Mouse (Mus musculus): ENCODE measurements at regions not wholly inside any gene's neighbourhood (a gene's known extent, or its start where the extent isn't known, plus 50 kb on each side); places are given as distances from the start of the nearest gene placed in this dataset.

DNA sequence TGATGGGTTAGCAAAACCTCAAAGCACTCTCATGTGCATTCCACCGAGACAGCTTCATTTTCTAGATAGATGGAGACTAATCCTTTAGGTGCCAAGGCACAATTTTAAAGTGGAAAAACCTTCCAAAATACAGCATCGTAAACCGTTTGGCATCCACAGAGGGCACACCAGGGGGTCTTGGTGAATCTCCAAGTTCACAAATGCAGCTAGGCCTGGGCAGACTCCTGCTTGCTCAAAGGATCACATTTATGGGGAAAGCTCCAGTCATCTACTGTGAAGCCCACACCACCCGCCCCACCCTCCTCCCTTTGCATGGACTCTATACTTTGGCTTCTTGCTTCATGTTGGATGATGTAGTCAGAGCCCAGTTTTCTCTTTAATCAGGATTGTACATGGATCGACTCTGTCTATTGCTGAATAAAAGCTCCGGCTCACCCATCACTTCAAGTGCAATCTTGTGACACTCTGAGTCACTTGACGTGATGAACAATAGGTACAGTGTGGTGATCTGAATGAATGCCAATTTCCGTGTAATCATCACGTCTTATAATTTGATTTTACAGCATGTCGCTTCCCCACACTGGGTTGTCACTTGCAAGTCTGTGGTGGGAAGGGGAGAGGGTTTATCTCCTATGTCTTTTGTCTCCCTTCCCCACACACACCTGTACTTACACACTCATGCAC lies 129.2 kb upstream of the Pkdcc start:
- H3K4me3 ChIP-seq (ENCODE audit: insufficient read depth, poor library complexity, severe bottlenecking), result no peak overlapping the region
- H3K27me3 ChIP-seq (ENCODE audit: control insufficient read depth, insufficient read depth, insufficient read length), result no peaks in the 10 kb centered on the region
- H3K79me2 ChIP-seq (ENCODE audit: control insufficient read depth, insufficient read depth), result no peaks in the 10 kb centered on the region
- no peaks in the 10 kb centered on the region for H3K79me3 ChIP-seq (ENCODE audit: low read depth)
- no peak overlapping the region for H3ac ChIP-seq (ENCODE audit: control insufficient read depth, insufficient read length, low read depth)
- TF ChIP-seq CEBPB (IDR thresholded peaks at IDR 0.05; ENCODE audit: low read depth) (no peak), MAX (IDR thresholded peaks at IDR 0.05) (no peak), MYOG (IDR thresholded peaks at IDR 0.05; ENCODE audit: control insufficient read depth, extremely low read depth, insufficient read length) (no peak), CTCF (IDR thresholded peaks at IDR 0.05; ENCODE audit: control insufficient read depth, insufficient read depth, insufficient read length) (no peak), MYOD1 (IDR thresholded peaks at IDR 0.05; ENCODE audit: control insufficient read depth, insufficient read length, low read depth) (no peak), FOSL1 (IDR thresholded peaks at IDR 0.05; ENCODE audit: insufficient read depth, low read length, poor library complexity, severe bottlenecking) (no peak), USF1 (IDR thresholded peaks at IDR 0.05; ENCODE audit: low read depth) (no peak)
- no peaks in the 10 kb centered on the region for H3K36me3 ChIP-seq (ENCODE audit: control insufficient read depth, insufficient read depth)

DNA sequence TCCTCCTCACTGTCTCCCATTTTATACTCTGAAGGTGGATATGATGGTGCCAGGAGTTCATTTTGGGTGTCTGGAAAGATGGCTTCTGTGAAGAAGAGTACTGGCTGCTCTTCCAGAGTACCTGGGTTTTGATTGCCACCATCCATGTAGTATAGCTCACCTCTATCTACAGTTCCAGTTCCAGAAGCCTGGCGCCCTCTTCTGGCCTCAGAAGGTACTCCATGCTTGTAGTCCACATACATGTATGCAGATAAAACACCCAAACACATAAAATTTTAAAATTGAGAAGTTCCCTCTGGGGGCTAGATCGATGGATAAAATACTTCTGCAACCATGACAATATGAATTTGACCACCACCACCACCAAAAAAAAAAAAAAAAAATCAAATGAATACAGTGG lies 128.4 kb upstream of the Pkdcc start:
- H3K79me3 ChIP-seq (ENCODE audit: low read depth), result no peaks in the 10 kb centered on the region
- H3K36me3 ChIP-seq (ENCODE audit: control insufficient read depth, insufficient read depth), result no peaks in the 10 kb centered on the region
- no peak overlapping the region for H3ac ChIP-seq (ENCODE audit: control insufficient read depth, insufficient read length, low read depth)
- TF ChIP-seq USF1 (IDR thresholded peaks at IDR 0.05; ENCODE audit: low read depth) (no peak), CTCF (IDR thresholded peaks at IDR 0.05; ENCODE audit: control insufficient read depth, insufficient read depth, insufficient read length) (no peak), MAX (IDR thresholded peaks at IDR 0.05) (no peak), FOSL1 (IDR thresholded peaks at IDR 0.05; ENCODE audit: insufficient read depth, low read length, poor library complexity, severe bottlenecking) (no peak), MYOG (IDR thresholded peaks at IDR 0.05; ENCODE audit: control insufficient read depth, extremely low read depth, insufficient read length) (no peak), CEBPB (IDR thresholded peaks at IDR 0.05; ENCODE audit: low read depth) (no peak), MYOD1 (IDR thresholded peaks at IDR 0.05; ENCODE audit: control insufficient read depth, insufficient read length, low read depth) (no peak)
- H3K27me3 ChIP-seq (ENCODE audit: control insufficient read depth, insufficient read depth, insufficient read length), result no peaks in the 10 kb centered on the region
- H3K4me3 ChIP-seq (ENCODE audit: insufficient read depth, poor library complexity, severe bottlenecking), result no peak overlapping the region
- no peaks in the 10 kb centered on the region for H3K79me2 ChIP-seq (ENCODE audit: control insufficient read depth, insufficient read depth)

DNA sequence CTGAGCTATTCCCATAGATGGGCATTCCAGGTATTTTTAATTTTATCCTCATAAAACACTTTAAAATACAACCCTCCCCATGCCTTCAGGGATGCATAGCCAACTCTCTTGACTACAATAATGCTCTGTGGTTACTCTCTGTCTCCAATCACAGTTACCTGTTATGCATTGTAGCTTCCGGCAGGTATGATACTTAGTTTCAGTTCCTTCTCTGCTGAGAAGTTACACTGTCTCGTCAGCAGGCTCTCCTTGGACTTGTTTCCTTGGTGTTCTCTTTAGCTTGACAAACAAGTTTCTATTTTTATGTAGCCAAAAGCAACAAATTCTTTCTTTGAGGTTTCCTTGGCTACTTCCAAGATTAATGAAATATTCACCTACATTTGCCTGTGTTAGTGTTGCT lies 126.6 kb upstream of the Pkdcc start:
- H3K79me2 ChIP-seq (ENCODE audit: control insufficient read depth, insufficient read depth), result no peaks in the 10 kb centered on the region
- H3ac ChIP-seq (ENCODE audit: control insufficient read depth, insufficient read length, low read depth), result no peak overlapping the region
- H3K4me3 ChIP-seq (ENCODE audit: insufficient read depth, poor library complexity, severe bottlenecking), result no peak overlapping the region
- no peaks in the 10 kb centered on the region for H3K36me3 ChIP-seq (ENCODE audit: control insufficient read depth, insufficient read depth)
- no peak for TF ChIP-seq MAX (IDR thresholded peaks at IDR 0.05)
- no peak for TF ChIP-seq MYOG (IDR thresholded peaks at IDR 0.05; ENCODE audit: control insufficient read depth, extremely low read depth, insufficient read length)
- TF ChIP-seq USF1 (IDR thresholded peaks at IDR 0.05; ENCODE audit: low read depth), result no peak
- TF ChIP-seq MYOD1 (IDR thresholded peaks at IDR 0.05; ENCODE audit: control insufficient read depth, insufficient read length, low read depth), result no peak
- TF ChIP-seq CEBPB (IDR thresholded peaks at IDR 0.05; ENCODE audit: low read depth), result no peak
- TF ChIP-seq CTCF (IDR thresholded peaks at IDR 0.05; ENCODE audit: control insufficient read depth, insufficient read depth, insufficient read length), result no peak
- no peak for TF ChIP-seq FOSL1 (IDR thresholded peaks at IDR 0.05; ENCODE audit: insufficient read depth, low read length, poor library complexity, severe bottlenecking)
- no peaks in the 10 kb centered on the region for H3K79me3 ChIP-seq (ENCODE audit: low read depth)
- H3K27me3 ChIP-seq (ENCODE audit: control insufficient read depth, insufficient read depth, insufficient read length), result no peaks in the 10 kb centered on the region

DNA sequence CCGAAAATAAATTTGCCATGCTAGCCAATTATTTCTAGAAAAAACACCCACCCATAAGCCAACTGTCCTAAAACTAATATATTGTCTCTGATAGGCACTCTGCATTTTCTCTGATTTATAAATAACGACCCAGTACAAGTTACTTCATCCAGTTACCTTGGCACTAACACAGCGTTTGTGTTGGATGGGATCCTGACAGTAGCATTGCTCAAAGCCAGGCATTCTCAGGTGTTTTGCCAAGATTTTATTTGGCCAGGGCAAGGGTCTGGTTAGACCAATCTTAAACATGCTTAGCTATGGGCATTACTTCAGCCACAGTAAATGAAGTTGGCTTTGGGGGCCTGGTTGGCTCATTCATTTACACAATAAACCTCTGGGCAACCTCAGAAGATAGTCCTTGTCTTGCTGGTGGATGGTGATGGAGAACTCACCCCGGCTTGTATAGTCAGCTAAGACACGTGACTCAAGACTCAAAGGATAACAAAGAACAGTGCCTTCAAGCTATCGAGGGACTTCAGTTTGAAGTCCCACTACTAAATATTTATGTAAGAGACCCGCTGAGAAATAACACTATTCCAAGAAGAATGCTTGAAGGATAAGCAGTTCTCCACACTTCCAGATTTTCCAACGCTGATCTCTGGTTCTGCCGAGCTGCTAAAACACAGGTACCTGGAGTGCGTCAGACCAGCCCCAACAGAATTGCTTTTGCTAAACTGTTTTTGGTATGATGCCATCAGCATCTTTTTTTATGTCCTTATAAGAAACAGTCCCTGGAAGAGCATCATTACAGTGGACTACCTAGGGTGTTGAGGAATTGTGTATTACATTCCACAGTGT lies 125.0 kb upstream of the Pkdcc start:
- Histone ChIP-seq H3K36me3 (ENCODE audit: control insufficient read depth, insufficient read depth) (no peaks in the 10 kb centered on the region), H3K79me3 (ENCODE audit: low read depth) (no peaks in the 10 kb centered on the region), H3K4me3 (ENCODE audit: insufficient read depth, poor library complexity, severe bottlenecking) (no peak overlapping the region), H3K27me3 (ENCODE audit: control insufficient read depth, insufficient read depth, insufficient read length) (no peaks in the 10 kb centered on the region), H3K79me2 (ENCODE audit: control insufficient read depth, insufficient read depth) (no peaks in the 10 kb centered on the region), H3ac (ENCODE audit: control insufficient read depth, insufficient read length, low read depth) (no peak overlapping the region)
- TF ChIP-seq USF1 (IDR thresholded peaks at IDR 0.05; ENCODE audit: low read depth) (no peak), CTCF (IDR thresholded peaks at IDR 0.05; ENCODE audit: control insufficient read depth, insufficient read depth, insufficient read length) (no peak), MAX (IDR thresholded peaks at IDR 0.05) (no peak), CEBPB (IDR thresholded peaks at IDR 0.05; ENCODE audit: low read depth) (no peak), MYOG (IDR thresholded peaks at IDR 0.05; ENCODE audit: control insufficient read depth, extremely low read depth, insufficient read length) (no peak), FOSL1 (IDR thresholded peaks at IDR 0.05; ENCODE audit: insufficient read depth, low read length, poor library complexity, severe bottlenecking) (no peak), MYOD1 (IDR thresholded peaks at IDR 0.05; ENCODE audit: control insufficient read depth, insufficient read length, low read depth) (no peak)

DNA sequence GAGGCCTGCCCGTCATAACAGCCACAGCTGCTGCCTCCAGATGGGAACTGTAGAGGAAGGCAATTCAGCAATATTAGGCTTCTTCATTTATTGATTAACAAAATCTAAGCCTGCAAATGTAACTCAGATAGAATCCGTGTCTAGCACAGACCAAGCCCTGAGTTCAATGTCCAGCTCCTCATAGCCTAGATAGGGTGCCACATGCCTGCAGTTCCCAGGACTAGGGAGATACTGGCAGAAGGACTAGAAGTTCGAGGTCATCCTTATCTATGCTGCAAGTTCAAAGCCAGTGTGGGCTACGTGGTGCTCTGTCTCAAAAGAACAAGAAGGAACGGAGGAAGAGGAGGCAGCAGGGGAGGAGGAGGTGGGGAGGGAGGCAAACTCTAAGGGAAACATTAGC lies 121.2 kb upstream of the Pkdcc start:
- TF ChIP-seq FOSL1 (IDR thresholded peaks at IDR 0.05; ENCODE audit: insufficient read depth, low read length, poor library complexity, severe bottlenecking) (no peak), MAX (IDR thresholded peaks at IDR 0.05) (no peak), CTCF (IDR thresholded peaks at IDR 0.05; ENCODE audit: control insufficient read depth, insufficient read depth, insufficient read length) (no peak), MYOD1 (IDR thresholded peaks at IDR 0.05; ENCODE audit: control insufficient read depth, insufficient read length, low read depth) (no peak), USF1 (IDR thresholded peaks at IDR 0.05; ENCODE audit: low read depth) (no peak), CEBPB (IDR thresholded peaks at IDR 0.05; ENCODE audit: low read depth) (no peak), MYOG (IDR thresholded peaks at IDR 0.05; ENCODE audit: control insufficient read depth, extremely low read depth, insufficient read length) (no peak)
- Histone ChIP-seq H3K79me2 (ENCODE audit: control insufficient read depth, insufficient read depth) (no peaks in the 10 kb centered on the region), H3K79me3 (ENCODE audit: low read depth) (no peaks in the 10 kb centered on the region), H3K36me3 (ENCODE audit: control insufficient read depth, insufficient read depth) (no peaks in the 10 kb centered on the region), H3ac (ENCODE audit: control insufficient read depth, insufficient read length, low read depth) (no peak overlapping the region), H3K4me3 (ENCODE audit: insufficient read depth, poor library complexity, severe bottlenecking) (no peak overlapping the region), H3K27me3 (ENCODE audit: control insufficient read depth, insufficient read depth, insufficient read length) (no peaks in the 10 kb centered on the region)
